Mouse (Mus musculus) left cerebral cortex, adult 2 months (tissue): ENCODE measurements at regions not wholly inside any gene's neighbourhood (a gene's known extent, or its start where the extent isn't known, plus 50 kb on each side); places are given as distances from the start of the nearest gene placed in this dataset.

Experiments
- DNase-seq, 2 experiments: peaks; one replicate each; pipeline ENCODE4 v3.0.0; 2021 to 2022; ENCODE audit warnings: low spot score in 2 of 2, mixed read lengths in 1 of 2; ENCODE audit errors: extremely low spot score in 1 of 2
- H3K27ac ChIP-seq: fragments of 200-600 bp; 2 replicates; pipeline ENCODE4 v1.8.1; 2022
- H3K4me3 ChIP-seq: fragments of 200-600 bp; 2 replicates; pipeline ENCODE4 v1.8.1; 2022
- CTCF ChIP-seq: fragments of 200-600 bp; IDR thresholded peaks from 2 replicates; pipeline ENCODE4 v1.8.1; 2022; ENCODE audit warnings: antibody characterized with exemption, mild to moderate bottlenecking, moderate library complexity
- intact Hi-C: fragments of 180-260 bp; cut with DNase I; formaldehyde crosslinking; loops from one replicate; pipeline ENCODE4 v1.15.1; 2025

- TF ChIP-seq CTCF, result no peak
- no peak for DNase-seq
- Histone ChIP-seq H3K27ac (no peak overlapping the region), H3K4me3 (no peak overlapping the region)
- intact Hi-C loops, result no loop called here
These were observed 72.9 kb upstream of the Tbx3 start for GRCm38 (mm10) chr5:119597530-119597929.

DNA sequence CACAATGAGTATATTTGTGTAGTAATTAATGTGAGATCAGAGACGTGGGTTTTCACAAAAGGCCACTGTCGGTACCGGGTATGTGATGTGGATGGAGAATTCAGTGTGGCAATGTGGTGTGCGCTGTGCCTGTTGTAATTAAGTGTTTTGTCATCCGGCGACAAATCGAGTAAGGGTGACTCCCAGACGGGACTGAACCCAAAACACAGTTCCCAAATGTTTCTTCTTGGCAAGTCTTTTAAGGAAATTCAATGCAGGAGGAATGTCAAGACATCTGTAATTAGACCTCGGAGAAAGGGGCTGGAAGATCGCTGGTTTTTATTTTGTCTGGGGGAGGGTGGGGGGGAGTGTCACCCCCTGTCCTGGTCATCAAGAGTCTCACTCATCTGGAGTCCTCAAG lies 72.3 kb upstream of the Tbx3 start:
- Histone ChIP-seq H3K27ac (no peak overlapping the region), H3K4me3 (no peak overlapping the region)
- intact Hi-C loops, result no loop called here
- no peak for DNase-seq
- no peak for TF ChIP-seq CTCF

DNA sequence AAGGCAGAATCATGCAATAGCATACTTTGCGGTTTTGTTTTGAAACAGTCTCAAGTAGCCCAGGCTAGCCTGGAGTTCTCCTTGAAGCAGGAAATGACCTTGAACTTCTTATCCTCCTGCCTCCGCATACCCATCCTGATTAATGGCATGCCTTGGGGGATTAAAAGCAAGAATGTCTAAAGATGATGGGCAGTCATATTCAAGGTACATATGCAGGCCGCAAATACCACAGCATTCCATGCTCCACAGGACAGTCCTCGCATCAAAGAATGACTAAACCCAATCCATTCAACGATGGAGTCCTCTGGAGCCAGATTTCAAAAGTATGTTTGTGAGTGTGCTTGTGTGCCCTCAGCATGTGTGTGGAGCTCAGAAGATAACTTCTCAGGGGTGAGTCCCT lies 69.1 kb upstream of the Tbx3 start:
- no peak for TF ChIP-seq CTCF
- no peak for DNase-seq
- Histone ChIP-seq H3K27ac (no peak overlapping the region), H3K4me3 (no peak overlapping the region)
- intact Hi-C loops, result no loop called here

- DNase-seq, result no peak
- H3K4me3 ChIP-seq, result no peak overlapping the region
- H3K27ac ChIP-seq, result no peak overlapping the region
- intact Hi-C loops, result no loop called here
- no peak for TF ChIP-seq CTCF
These were observed 68.5 kb upstream of the Tbx3 start for GRCm38 (mm10) chr5:119602001-119602400.

DNA sequence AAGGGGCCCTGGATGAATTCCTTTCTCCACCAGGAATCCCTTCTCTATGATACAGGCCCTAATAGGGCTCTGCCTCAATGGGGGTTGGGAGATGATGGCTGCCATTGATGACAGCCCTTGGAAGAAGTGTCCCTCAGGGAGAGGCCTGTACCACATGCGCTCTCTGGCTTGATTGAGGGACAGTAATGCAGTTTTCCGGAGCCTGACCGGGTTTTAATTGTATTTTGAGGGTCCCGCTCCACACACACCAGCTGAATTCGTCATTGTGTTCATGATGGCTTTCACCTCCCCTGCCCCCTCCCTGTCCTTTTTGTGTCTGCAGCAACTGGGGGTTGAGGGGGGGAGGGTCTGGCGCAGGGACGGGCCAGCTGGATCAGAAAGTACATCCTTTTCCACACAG lies 65.0 kb upstream of the Tbx3 start:
- no peak for DNase-seq
- no peak overlapping the region for H3K27ac ChIP-seq
- intact Hi-C loops, result no loop called here
- H3K4me3 ChIP-seq, result no peak overlapping the region
- no peak for TF ChIP-seq CTCF

DNA sequence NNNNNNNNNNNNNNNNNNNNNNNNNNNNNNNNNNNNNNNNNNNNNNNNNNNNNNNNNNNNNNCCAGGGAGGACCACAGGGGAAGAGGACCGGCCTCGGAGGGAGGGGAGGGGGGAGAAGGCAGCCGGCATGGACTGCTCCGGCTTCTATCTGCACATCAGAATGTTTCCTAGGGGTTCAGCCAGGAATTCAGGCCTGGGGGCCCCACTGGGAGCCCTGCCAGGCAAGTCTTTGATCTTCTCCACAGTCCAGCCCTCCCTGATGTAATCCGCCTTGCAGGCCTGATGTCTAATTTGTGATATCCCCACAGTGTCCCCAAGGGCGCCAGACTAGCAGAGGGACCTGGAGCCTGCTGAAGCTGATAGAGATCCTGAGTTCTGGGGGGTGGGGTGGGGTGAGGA lies 57.1 kb upstream of the Tbx3 start:
- H3K4me3 ChIP-seq, result no peak overlapping the region
- DNase-seq, result no peak
- H3K27ac ChIP-seq, result no peak overlapping the region
- no peak for TF ChIP-seq CTCF
- intact Hi-C loops, result no loop called here

- no peak for DNase-seq
- Histone ChIP-seq H3K4me3 (no peak overlapping the region), H3K27ac (no peak overlapping the region)
- no peak for TF ChIP-seq CTCF
- intact Hi-C loops, result no loop called here
These were observed 56.3 kb upstream of the Tbx3 start for GRCm38 (mm10) chr5:119613981-119614770.

DNA sequence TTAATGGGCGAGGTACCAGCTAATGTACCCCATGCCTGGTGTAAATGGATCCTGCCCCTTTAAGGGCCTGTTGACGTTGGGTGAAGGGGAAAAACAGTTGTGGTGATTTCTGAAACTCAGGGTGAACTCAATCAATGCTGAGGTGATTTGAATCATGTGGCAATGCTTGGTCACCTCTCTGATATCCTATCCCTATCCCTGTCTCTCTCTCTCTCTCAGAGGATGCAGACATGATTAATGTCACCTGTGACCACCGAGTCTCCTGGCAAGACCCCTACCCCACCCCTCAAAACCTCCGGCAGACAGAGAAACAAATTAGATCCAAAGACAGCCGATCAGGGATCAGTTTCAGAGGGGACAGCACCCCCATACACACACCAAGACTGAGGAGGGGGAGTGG lies 54.8 kb upstream of the Tbx3 start:
- DNase-seq, result no peak
- TF ChIP-seq CTCF, result no peak
- intact Hi-C loops, result no loop called here
- Histone ChIP-seq H3K4me3 (no peak overlapping the region), H3K27ac (no peak overlapping the region)

DNA sequence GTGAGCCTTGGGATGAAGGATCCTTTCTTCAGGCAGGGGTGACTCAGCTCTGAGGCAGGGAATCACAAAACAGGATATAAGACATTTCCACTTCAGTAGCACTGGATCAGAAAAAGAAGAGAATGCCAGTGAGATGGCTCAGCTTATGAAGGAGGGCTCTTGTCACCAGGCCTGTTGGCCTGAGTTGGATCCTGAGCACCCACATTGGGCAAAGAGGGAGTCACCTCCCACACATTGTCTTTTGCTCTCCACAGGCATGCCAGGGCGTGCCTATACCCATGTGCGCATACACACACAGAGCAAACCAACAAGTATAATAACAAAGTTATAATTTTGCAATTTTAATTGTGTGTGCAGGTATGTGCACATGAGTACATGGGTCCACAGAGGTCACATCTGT lies 52.6 kb upstream of the Tbx3 start:
- H3K4me3 ChIP-seq, result no peak overlapping the region
- no peak for TF ChIP-seq CTCF
- no peak overlapping the region for H3K27ac ChIP-seq
- no peak for DNase-seq
- intact Hi-C loops, result no loop called here

- TF ChIP-seq CTCF, result no peak
- H3K4me3 ChIP-seq, result no peak overlapping the region
- no peak overlapping the region for H3K27ac ChIP-seq
- DNase-seq, result no peak
- intact Hi-C loops, result no loop called here
These were observed 50.6 kb upstream of the Tbx3 start for GRCm38 (mm10) chr5:119619906-119620305.
